24 mouse cellular contexts compared by ENCODE assay signal in genomic region chr15:100642451-100642850, GRCm38 (mm10). TPM values are rescaled to one million over a fixed set of nuclear protein-coding genes. Genes with fewer than 3 reads are reported as not detected.
DNase-seq lines count a peak whose midpoint lies in the region; ATAC-seq and TF ChIP-seq lines count a peak whose summit lies in the region.
"Had no signal": no experiment of that assay in that cellular context is flagged by ENCODE, and none has a peak within 500 bp of the region (broad histone marks: within the 10 kb centered on the region; RNA-seq: fewer than 3 reads in every experiment).

No protein-coding gene starts in this region.

- H3K4me2 ChIP-seq in kidney, postnatal 0 days (ENCODE audit: low read length) = no peak overlapping the region

- H3K27me3 ChIP-seq in kidney, postnatal 0 days (ENCODE audit: insufficient read depth, low read length) = no peaks in the 10 kb centered on the region
- H3K27me3 ChIP-seq: CH12.LX, Patski had no signal

- TF ChIP-seq CTCF in gastrocnemius, adult 2 months (IDR thresholded peaks at IDR 0.05) = no peak
- 0 out of 2 replicates have a peak, but pooled peaks have one; percentile 7 for TF ChIP-seq CTCF in kidney, postnatal 0 days (IDR thresholded peaks at IDR 0.05; ENCODE audit: low read depth)

- WGBS in kidney, postnatal 0 days = 62% methylated on average over 7 of the region's 7 CpGs

- peaks cover 9% of the 10 kb centered on the region for H3K4me1 ChIP-seq in kidney, postnatal 0 days (replicated peaks; ENCODE audit: insufficient read depth, low read length)

- H3K27ac ChIP-seq in gastrocnemius, adult 2 months = no peak overlapping the region
- no peak overlapping the region for H3K27ac ChIP-seq in kidney, postnatal 0 days

- H3K9ac ChIP-seq in kidney, postnatal 0 days (ENCODE audit: low read depth, low read length) = no peak overlapping the region

- no peak overlapping the region for H3K4me3 ChIP-seq in gastrocnemius, adult 2 months
- H3K4me3 ChIP-seq in kidney, postnatal 0 days (replicated peaks; ENCODE audit: low read depth, low read length) = no peak overlapping the region

- intact Hi-C loops in gastrocnemius, adult 2 months (cut with DNase I) = no loop called here

- H3K9me3 ChIP-seq in kidney, postnatal 0 days (replicated peaks; ENCODE audit: low read length) = no peaks in the 10 kb centered on the region
- H3K9me3 ChIP-seq: G1E had no signal

- DNase-seq in gastrocnemius, adult 2 months = peak; percentile 25
- no peak for DNase-seq in gastrocnemius, postnatal 10 days
- peak; percentile 69 for DNase-seq in kidney, postnatal 0 days (ENCODE audit: low spot score)
- DNase-seq in kidney, adult 8-10 months = no peak
- peak; percentile 70 for DNase-seq in 416B (ENCODE audit: low read depth)
- peak; percentile 42 for DNase-seq in skeletal muscle tissue, adult 2 months (ENCODE audit: low read depth, low spot score)
- DNase-seq in urinary bladder, postnatal 14 days (ENCODE audit: low spot score) = no peak
- no peak for DNase-seq in layer of hippocampus, adult 9-10 months (ENCODE audit: low spot score)
- DNase-seq: adrenal gland, adult 2 months; adrenal gland, adult 8-10 months; adrenal gland, postnatal 10 days; adrenal gland, postnatal 14 days; adrenal gland, postnatal 25 days; adrenal gland, postnatal 36 days; B cell, adult 2 months; cerebellum, adult 11 months; cerebellum, adult 11-12 months; cerebellum, adult 18-20 months had no signal

- H3K36me3 ChIP-seq in kidney, postnatal 0 days (ENCODE audit: insufficient read depth, low read length) = no peaks in the 10 kb centered on the region

- no peak for ATAC-seq in kidney, postnatal 0 days (replicated peaks; ENCODE audit: low FRiP score, low read depth)
- ATAC-seq: activated CD4-positive, CD25-positive, alpha-beta regulatory T cell, adult 4 months; CD4-positive, CD25-positive, alpha-beta regulatory T cell, adult 4 months; Patski had no signal

RNA-seq across cellular contexts. Expression of gene Smagp, which starts 5.7 kb away (rescaled TPM):
- total RNA-seq in gastrocnemius, adult 2 months (2021) = 1 to 10 TPM; 1.9 to 3.5 TPM
- 1 to 10 TPM; 6.5 to 8.6 TPM for total RNA-seq in gastrocnemius, postnatal 10 days (2021)
- 83.7 and 92.0 TPM in 2 replicates for polyA plus RNA-seq in kidney, postnatal 0 days (2015; fragmentation: Nextera tagmentation; extraction: Ambion mirVana)
- polyA plus RNA-seq: activated CD4-positive, CD25-positive, alpha-beta regulatory T cell, adult 4 months; CD4-positive, CD25-positive, alpha-beta regulatory T cell, adult 4 months had no signal

RNA-seq across cellular contexts. Expression of gene Bin2, which starts 26.9 kb away (rescaled TPM):
- total RNA-seq in gastrocnemius, adult 2 months (2021) = under 1 TPM in 1 of 2 experiments, not detected in 1; 0.69 TPM
- total RNA-seq in gastrocnemius, postnatal 10 days (2021) = 1 to 10 TPM in 1 of 2 experiments, under 1 TPM in 1; 0.59 to 2.0 TPM
- polyA plus RNA-seq in kidney, postnatal 0 days (2015; fragmentation: Nextera tagmentation; extraction: Ambion mirVana) = 0.93 and 0.97 TPM in 2 replicates
- polyA plus RNA-seq: C2C12, Patski had no signal

RNA-seq across cellular contexts. Expression of gene Dazap2, which starts 27.3 kb away (rescaled TPM):
- total RNA-seq in gastrocnemius, adult 2 months (2021) = 10 to 100 TPM; 61.3 to 72.4 TPM
- 10 to 100 TPM; 64.8 to 67.8 TPM for total RNA-seq in gastrocnemius, postnatal 10 days (2021)
- 327 and 349 TPM in 2 replicates for polyA plus RNA-seq in kidney, postnatal 0 days (2015; fragmentation: Nextera tagmentation; extraction: Ambion mirVana)

RNA-seq across cellular contexts. Expression of gene Pou6f1, which starts 42.7 kb away (rescaled TPM):
- total RNA-seq in gastrocnemius, adult 2 months (2021) = 10 to 100 TPM; 12.9 to 13.1 TPM
- total RNA-seq in gastrocnemius, postnatal 10 days (2021) = 10 to 100 TPM; 11.1 to 13.2 TPM
- 9.5 and 9.7 TPM in 2 replicates for polyA plus RNA-seq in kidney, postnatal 0 days (2015; fragmentation: Nextera tagmentation; extraction: Ambion mirVana)

RNA-seq across cellular contexts. Expression of gene Cela1, which starts 45.3 kb away (rescaled TPM):
- total RNA-seq in gastrocnemius, adult 2 months (2021) = not detected
- 1 to 10 TPM in 1 of 2 experiments, not detected in 1; 1.2 TPM for total RNA-seq in gastrocnemius, postnatal 10 days (2021)
- polyA plus RNA-seq in kidney, postnatal 0 days (2015; fragmentation: Nextera tagmentation; extraction: Ambion mirVana) = 50.5 and 58.6 TPM in 2 replicates

Comparison
In these comparisons a context has a peak if more than half of its experiments do, and no peak if none do; other contexts are left out.
1. DNase-seq: peak in gastrocnemius, adult 2 months (single experiment), kidney, postnatal 0 days (single experiment), 416B (single experiment) and skeletal muscle tissue, adult 2 months (single experiment); none in gastrocnemius, postnatal 10 days (single experiment), kidney, adult 8-10 months (0 of 2), urinary bladder, postnatal 14 days (single experiment) and layer of hippocampus, adult 9-10 months (single experiment).